ENCODE assay signal across 8 mouse cellular contexts in the genomic region with DNA sequence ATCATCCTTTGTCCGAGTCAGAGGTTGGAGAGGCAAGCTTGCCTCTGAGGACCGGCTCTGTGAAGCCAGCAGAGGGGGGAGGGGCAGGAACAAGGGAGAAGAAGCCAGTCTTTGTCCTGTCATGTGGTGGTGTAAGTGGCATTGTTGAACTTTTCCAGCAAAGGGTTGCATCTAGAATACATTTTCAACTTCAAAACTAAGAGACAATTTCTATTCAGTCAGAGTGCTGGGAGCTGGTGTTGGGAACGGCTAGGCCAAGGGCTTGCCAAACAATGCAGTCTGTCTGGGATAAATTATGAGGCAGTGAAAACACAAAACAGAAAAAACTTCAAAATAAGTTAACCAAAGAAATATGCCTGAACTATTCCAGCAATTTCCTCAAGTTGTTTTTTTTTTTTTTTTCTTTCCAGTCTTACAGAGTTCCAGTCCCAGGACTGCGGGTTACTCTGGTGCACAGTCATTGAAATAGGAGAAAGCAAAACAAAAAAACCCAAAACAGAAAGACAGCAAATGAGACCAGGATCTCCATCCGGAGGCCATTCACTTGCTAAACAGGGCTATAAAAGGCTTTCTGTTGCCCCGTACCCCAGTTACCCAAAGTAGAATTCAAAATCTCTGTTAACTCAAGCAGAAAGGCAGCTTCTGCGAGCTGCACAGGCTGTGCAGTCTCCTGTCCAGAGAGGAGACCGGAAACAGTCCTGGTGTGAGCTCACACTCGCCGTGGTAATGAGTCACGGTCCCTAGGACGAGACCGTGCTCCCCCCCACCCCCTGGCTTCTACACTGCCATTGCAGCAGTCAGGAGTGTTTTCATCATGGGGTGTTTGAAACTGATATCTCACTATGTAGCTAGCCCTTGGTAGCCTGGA.
DNase-seq lines count a peak whose midpoint lies in the region; ATAC-seq lines count a peak whose summit lies in the region.

No protein-coding gene starts in this region.

- no peaks in the 10 kb centered on the region for H3K9me3 ChIP-seq in limb, embryonic 10.5 days (replicated peaks)
- 0 out of 2 replicates have a peak, but pooled peaks cover 2% of the 10 kb centered on the region for H3K9me3 ChIP-seq in neural tube, embryonic 13.5 days

- WGBS in limb, embryonic 10.5 days = 42% methylated on average over 13 of the region's 13 CpGs
- WGBS in neural tube, embryonic 13.5 days = 4% methylated on average over 13 of the region's 13 CpGs

- no peak overlapping the region for H3K4me3 ChIP-seq in limb, embryonic 10.5 days
- H3K4me3 ChIP-seq in neural tube, embryonic 13.5 days = no peak overlapping the region

- H3K27ac ChIP-seq in limb, embryonic 10.5 days = peak overlapping the region; percentile 86
- peak overlapping the region; percentile 89 for H3K27ac ChIP-seq in neural tube, embryonic 13.5 days (replicated peaks)

- H3K27me3 ChIP-seq in limb, embryonic 10.5 days (ENCODE audit: low read depth, poor library complexity, severe bottlenecking) = no peaks in the 10 kb centered on the region
- no peaks in the 10 kb centered on the region for H3K27me3 ChIP-seq in neural tube, embryonic 13.5 days

- no peak overlapping the region for H3K4me2 ChIP-seq in neural tube, embryonic 13.5 days

- ATAC-seq in frontal cortex, adult (ENCODE audit: low TSS enrichment) = peak; percentile 60
- ATAC-seq in neural tube, embryonic 13.5 days (ENCODE audit: low read depth) = peak; percentile 85
- no peak for ATAC-seq in CD4-positive, CD25-positive, alpha-beta regulatory T cell, adult 4 months

- peaks cover 19% of the 10 kb centered on the region for H3K36me3 ChIP-seq in limb, embryonic 10.5 days
- peaks cover 21% of the 10 kb centered on the region for H3K36me3 ChIP-seq in neural tube, embryonic 13.5 days

- intact Hi-C loops in heart, postnatal 25 days (cut with DNase I) = no loop called here

- peak; percentile 96 for DNase-seq in heart, adult 11 months
- no peak for DNase-seq in heart, postnatal 25 days (ENCODE audit: low spot score)
- peak; percentile 75 for DNase-seq in cerebellum, adult 9-10 months
- peak; percentile 41 for DNase-seq in hindlimb bud, embryonic 11.5 days (ENCODE audit: extremely low spot score, low read depth, low spot score)
- DNase-seq in limb, embryonic 10.5 days (ENCODE audit: low spot score) = peak; percentile 59

- H3K4me1 ChIP-seq in limb, embryonic 10.5 days = peaks cover 28% of the 10 kb centered on the region
- peaks cover 29% of the 10 kb centered on the region for H3K4me1 ChIP-seq in neural tube, embryonic 13.5 days (replicated peaks)

- H3K9ac ChIP-seq in neural tube, embryonic 13.5 days = no peak overlapping the region
